Mouse (Mus musculus): Measurements from ENCODE around the gene Gm44805.
"Not testable (repeated sequence)": the region's sequence is repeated elsewhere in the genome, so short reads cannot be mapped to it uniquely, and the experiment has no call there.

The Gm44805 gene

GRCm38 (mm10) chr7:19700299-19701068 lies 19.3 kb upstream of the Gm44805 start:
- DNase-seq (ENCODE audit: inconsistent age in 2 of 2, low spot score in 1 of 2): peak in 1 of 2 experiments; percentile 45

GRCm38 (mm10) chr7:19699827-19700148 lies 18.6 kb upstream of the Gm44805 start:
- no peak for DNase-seq (ENCODE audit: inconsistent age in 2 of 2, low spot score in 1 of 2)

GRCm38 (mm10) chr7:19698907-19699826 lies 17.9 kb upstream of the Gm44805 start, which contains the start of gene Apoe:
Apoe (minus strand) TSS chr7:19699188.
- DNase-seq (ENCODE audit: inconsistent age in 2 of 2, low spot score in 1 of 2): peak; percentile 73 to 84

GRCm38 (mm10) chr7:19697949-19698906 lies 17.0 kb upstream of the Gm44805 start:
- DNase-seq (ENCODE audit: inconsistent age in 2 of 2, low spot score in 1 of 2): peak in 1 of 2 experiments; percentile 69

- no peak for DNase-seq (ENCODE audit: inconsistent age in 2 of 2, low spot score in 1 of 2)
Measured at GRCm38 (mm10) chr7:19696336-19696873, 15.2 kb upstream of the Gm44805 start.

GRCm38 (mm10) chr7:19695881-19696280 lies 14.7 kb upstream of the Gm44805 start:
- no peak for DNase-seq (ENCODE audit: inconsistent age in 2 of 2, low spot score in 1 of 2)

- peak in 1 of 2 experiments; percentile 32 for DNase-seq (ENCODE audit: inconsistent age in 2 of 2, low spot score in 1 of 2)
Measured at GRCm38 (mm10) chr7:19695213-19695594, 14.0 kb upstream of the Gm44805 start.

GRCm38 (mm10) chr7:19694336-19695212 lies 13.4 kb upstream of the Gm44805 start:
- DNase-seq (ENCODE audit: inconsistent age in 2 of 2, low spot score in 1 of 2): peak in 1 of 2 experiments; percentile 65

GRCm38 (mm10) chr7:19693421-19693820 lies 12.2 kb upstream of the Gm44805 start:
- peak; percentile 56 to 86 for DNase-seq (ENCODE audit: inconsistent age in 2 of 2, low spot score in 1 of 2)

GRCm38 (mm10) chr7:19691873-19692865 lies 10.9 kb upstream of the Gm44805 start, which contains the start of gene Apoc1:
Apoc1 (minus strand) TSS chr7:19692660.
- DNase-seq (ENCODE audit: inconsistent age in 2 of 2, low spot score in 1 of 2): peak in 1 of 2 experiments; percentile 74

- DNase-seq (ENCODE audit: inconsistent age in 2 of 2, low spot score in 1 of 2): peak in 1 of 2 experiments; percentile 45
Measured at GRCm38 (mm10) chr7:19691434-19691833, 10.2 kb upstream of the Gm44805 start.

GRCm38 (mm10) chr7:19690845-19691244 lies 9.6 kb upstream of the Gm44805 start:
- DNase-seq (ENCODE audit: inconsistent age in 2 of 2, low spot score in 1 of 2): no peak

GRCm38 (mm10) chr7:19688611-19689010 lies 7.4 kb upstream of the Gm44805 start:
- DNase-seq (ENCODE audit: inconsistent age in 2 of 2, low spot score in 1 of 2): no peak

- DNase-seq (ENCODE audit: inconsistent age in 2 of 2, low spot score in 1 of 2): no peak
Measured at GRCm38 (mm10) chr7:19688101-19688500, 6.9 kb upstream of the Gm44805 start.

GRCm38 (mm10) chr7:19686927-19687583 lies 5.8 kb upstream of the Gm44805 start:
- not testable (repeated sequence) for DNase-seq (ENCODE audit: inconsistent age in 2 of 2, low spot score in 1 of 2)

GRCm38 (mm10) chr7:19686521-19686920 lies 5.3 kb upstream of the Gm44805 start:
- DNase-seq (ENCODE audit: inconsistent age in 2 of 2, low spot score in 1 of 2): no peak

- no peak for DNase-seq (ENCODE audit: inconsistent age in 2 of 2, low spot score in 1 of 2)
Measured at GRCm38 (mm10) chr7:19685374-19685773, 4.2 kb upstream of the Gm44805 start.

GRCm38 (mm10) chr7:19683771-19684201 lies 2.6 kb upstream of the Gm44805 start:
- DNase-seq (ENCODE audit: inconsistent age in 2 of 2, low spot score in 1 of 2): peak in 1 of 2 experiments; percentile 54

All from adrenal gland, adult (tissue).